Mouse (Mus musculus) heart, adult 10 weeks (tissue): ENCODE results near the gene Psma6. TPM values are rescaled to one million over a fixed set of nuclear protein-coding genes. Genes with fewer than 3 reads are reported as not detected.

Experiments
- polyA plus RNA-seq: library from polyadenylated mRNA; stranded (reverse); fragments of 350-450 nt; fragmentation: Illumina TruSeq; extraction: RNeasy Lipid Tissue Mini Kit (QIAGEN cat#74804); gene quantifications from one replicate; pipeline ENCODE4 v1.2.3, GENCODE M21; 2014; ENCODE audit warnings: low read depth, low replicate concordance

Psma6 gene
- 219 TPM for polyA plus RNA-seq

DNA sequence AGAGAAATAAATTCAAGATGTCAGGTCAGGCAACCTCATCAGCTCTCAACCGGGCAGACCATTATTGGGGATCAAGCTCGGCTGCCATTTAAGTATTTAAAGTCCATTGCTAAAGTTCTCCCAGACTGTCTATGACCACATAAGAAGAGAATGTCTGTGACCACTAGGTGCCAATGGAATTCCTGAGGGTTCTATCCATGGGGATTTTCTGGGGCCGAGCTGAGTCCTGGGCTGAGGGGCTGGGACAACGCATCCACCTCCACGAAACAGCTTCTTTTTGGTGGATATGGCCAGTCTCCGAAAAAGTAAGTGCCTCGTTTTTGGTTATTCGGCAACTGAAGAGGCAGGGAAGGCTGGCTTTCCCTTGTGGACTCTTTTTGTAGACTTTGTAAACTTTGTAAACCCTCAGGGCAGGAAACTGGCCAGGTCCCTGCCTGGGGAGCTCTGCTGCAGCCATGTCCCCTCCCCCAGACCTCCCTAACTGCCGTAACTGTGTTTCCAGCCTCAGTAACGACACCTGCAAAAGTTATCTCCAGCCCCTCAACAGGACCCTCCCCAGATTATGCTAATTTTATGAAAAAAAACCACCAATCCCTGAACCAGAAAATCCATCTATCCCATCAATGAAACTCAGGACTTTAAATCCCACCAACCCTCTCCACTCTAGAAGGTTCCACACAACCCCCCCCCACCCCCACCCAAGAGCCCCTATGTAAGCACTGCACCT, at the start of gene Psma6:
TSS of gene Psma6 (plus strand) at position 200 of the 727 bp plus-strand sequence.

Other genes with a start within 250 kb of the Psma6 start
- gene Srp54b, start 229.1 kb upstream of the Psma6 start, polyA plus RNA-seq, result 40.2 TPM
- 7.9 TPM for gene 1700047I17Rik2, start 184.6 kb upstream of the Psma6 start, polyA plus RNA-seq
- gene Srp54c, start 154.1 kb upstream of the Psma6 start, polyA plus RNA-seq, result 67.8 TPM
- 9.4 TPM for gene 1110008L16Rik, start 84.6 kb upstream of the Psma6 start, polyA plus RNA-seq
- 10.3 TPM for gene Ppp2r3c, start 81.2 kb upstream of the Psma6 start, polyA plus RNA-seq
- 50.9 TPM for gene Nfkbia, start 108.4 kb downstream of the Psma6 start, polyA plus RNA-seq
- not detected for gene Aldoart2, start 181.0 kb downstream of the Psma6 start, polyA plus RNA-seq
- gene Insm2, start 215.2 kb downstream of the Psma6 start, polyA plus RNA-seq, result not detected